Mouse (Mus musculus) thymus, adult 18-20 months (tissue): ENCODE results near the gene Fam217a.
A peak's percentile ranks its signal among the peaks of the same experiment; 100 is the strongest.
"Not testable (repeated sequence)": the region's sequence is repeated elsewhere in the genome, so short reads cannot be mapped to it uniquely, and the experiment has no call there.

Experiments
- DNase-seq, 2 experiments: peaks; one replicate each; pipeline ENCODE4 v3.0.0; 2022; ENCODE audit warnings: mixed read lengths in 2 of 2

The Fam217a gene

DNA sequence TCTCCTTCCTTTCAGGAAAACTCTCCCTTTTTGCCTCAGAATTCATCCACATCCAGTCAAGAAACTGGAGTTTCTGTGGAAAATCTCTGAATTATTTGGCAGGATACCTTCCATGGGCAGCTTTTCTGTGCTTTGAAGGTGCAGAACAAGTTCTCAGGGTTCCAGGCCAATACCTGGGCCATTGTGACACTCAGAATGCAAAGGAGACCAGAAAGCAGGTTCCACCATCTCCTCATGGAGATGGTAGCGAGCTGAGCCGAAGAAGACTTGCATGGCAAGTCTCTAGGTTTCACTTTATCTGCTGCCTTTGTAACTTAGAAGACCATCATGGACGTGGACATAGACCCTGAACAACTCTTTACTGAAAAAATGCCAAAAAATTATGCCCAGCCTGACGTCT is at the start of gene Fam217a, which contains the start of gene 4933417A18Rik:
Gene Fam217a, minus strand, starts transcription at position 101 of the 400 bp plus-strand sequence.
Gene 4933417A18Rik, plus strand, starts transcription at position 200 of the 400 bp plus-strand sequence.
- no peak for DNase-seq

DNA sequence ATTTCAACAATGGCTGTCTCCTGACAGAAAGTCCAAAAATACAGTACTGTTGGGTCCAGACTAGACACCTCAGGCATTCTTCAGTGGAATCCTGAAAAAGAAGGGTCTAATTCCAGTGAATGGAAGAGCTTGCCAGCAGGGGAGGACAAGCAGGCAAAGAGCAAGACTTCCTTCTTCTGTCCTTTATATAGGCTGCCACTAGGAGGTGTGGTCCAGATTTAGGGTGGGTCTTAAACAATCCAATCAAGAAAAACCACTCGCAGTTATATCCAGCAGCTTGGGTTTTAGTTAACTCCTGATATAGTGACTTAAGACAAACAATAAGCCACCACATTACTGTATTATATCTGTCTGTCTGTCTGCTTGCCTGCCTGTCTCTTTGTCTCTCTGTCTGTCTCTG is 49.7 kb upstream of the Fam217a start:
- DNase-seq: no peak

DNA sequence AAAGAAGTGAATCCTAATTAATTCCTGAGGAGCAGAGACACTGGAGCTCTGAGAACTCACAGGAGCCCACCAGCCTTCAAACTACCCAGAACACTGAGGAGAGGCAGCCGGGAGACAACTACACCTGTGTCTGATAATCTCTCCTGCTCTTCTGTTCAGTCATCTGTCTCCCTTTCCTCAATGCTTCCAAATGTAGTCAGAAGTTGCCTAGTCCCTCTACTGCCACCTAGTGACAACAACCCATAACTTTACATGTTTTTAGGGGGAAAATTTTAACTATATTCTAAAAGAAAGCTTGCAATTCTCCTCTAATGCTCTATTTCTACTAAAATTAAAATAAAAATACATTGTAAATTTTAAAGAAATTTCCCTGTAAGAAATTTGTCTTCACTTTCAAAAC is 49.0 kb upstream of the Fam217a start:
- no peak for DNase-seq

DNA sequence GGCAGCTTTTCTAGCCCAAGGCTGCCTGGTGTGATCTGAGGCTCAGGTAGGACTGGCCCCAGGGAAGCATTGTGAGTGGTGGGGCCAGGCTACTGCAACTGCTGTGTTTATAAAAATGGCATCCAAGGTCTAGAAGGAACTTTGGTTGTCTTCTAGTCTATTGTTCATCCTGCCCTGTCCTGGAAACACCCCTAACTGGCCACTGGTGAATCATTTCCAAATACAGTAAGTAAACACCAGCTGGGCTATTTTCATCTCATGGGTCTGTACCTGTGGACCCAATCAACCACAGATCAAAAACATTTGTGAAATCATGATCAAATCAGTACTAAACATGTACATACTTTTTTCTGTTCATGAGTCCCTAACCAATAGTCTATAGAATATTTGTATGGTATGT is 48.3 kb upstream of the Fam217a start:
- not testable (repeated sequence) for DNase-seq

DNA sequence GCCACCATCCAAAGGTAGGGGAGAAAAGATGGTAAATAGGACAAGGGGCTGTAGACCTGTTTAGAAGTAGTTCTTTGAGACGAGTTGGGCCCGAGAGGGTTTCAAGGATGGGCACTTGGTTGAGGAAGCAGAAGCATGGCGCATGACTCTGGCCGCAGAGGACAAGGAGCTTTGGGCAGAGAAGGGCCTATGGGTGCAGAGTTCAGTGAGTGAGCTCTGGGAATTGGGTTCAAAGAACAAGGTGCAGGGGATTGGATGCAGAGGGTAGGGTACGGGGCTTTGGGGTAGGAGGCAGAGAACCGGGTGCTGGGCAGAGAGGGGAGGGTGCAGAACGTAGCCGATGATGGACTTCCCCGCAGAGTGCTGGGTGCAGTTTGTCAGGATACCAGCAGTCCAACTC is 41.5 kb upstream of the Fam217a start:
- DNase-seq: not testable (repeated sequence)

DNA sequence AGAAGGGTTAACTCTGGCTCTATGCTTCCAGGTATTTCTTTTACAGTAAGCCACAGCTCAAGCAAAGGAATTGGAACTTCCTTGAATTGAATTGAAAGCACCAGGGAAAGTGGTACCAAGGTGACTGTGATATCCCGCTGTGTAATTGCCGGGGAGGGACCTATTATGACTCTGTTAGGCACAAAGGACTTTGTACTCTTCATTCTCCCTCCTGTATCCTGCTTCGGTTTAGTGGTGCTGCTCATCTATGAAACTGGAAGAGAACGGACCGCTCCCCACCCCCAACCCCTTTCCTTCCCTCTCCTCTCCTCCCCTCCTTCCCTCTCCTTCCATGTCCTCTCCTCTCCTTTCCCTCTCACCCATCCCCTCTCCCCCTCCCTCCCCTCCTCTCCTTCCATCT is 40.8 kb upstream of the Fam217a start:
- no peak for DNase-seq

DNA sequence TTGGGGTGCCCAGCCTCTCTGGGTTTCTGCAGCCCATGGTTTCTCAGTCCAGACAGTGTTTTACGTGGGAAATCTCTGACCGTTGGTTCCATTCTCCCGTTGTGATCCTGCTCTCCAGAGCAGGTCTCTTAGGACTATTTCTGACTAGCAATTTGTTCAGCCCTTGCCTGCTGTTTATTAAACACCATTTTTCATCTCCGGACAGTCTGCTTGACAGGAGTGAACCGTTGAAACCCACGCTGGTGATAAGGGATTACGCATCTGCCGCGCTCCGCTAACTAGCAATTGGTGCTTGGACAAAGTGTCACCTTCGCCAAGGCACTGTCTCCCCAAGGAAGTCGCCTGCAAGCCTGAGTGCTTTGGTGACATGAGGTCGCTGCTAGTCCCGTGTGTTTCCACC is 40.3 kb upstream of the Fam217a start:
- DNase-seq: no peak

DNA sequence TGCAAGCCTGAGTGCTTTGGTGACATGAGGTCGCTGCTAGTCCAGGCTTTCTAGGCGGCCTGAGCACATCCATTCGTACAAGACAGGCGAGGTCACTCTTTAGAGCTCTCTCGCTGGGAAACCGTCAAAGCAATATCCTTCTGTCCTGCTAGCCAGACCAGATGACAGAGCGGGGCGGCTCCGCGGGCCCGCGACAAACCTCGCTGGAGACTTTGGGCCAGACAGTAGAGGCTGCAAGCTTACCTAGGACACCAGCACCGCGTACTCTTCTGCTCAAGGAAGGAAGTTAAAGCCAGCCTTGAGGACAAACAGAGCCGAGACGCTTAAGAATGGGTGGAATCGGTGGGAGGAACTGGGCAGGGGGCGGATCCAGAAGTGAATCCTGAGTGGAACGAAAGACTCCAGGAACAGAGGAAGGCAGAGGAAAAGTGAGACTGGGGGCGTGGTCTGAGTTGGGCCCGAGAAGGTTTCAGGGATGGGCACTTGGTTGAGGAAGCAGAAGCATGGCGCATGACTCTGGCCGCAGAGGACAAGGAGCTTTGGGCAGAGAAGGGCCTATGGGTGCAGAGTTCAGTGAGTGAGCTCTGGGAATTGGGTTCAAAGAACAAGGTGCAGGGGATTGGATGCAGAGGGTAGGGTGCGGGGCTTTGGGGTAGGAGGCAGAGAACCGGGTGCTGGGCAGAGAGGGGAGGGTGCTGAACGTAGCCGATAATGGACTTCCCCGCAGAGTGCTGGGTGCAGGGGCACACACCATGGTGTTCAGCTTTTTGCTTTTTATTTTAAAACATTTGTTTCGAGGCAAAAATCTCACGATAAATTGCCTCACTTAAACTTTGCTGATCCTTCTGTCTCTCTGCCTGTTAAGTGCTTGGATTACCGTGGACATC is 39.6 kb upstream of the Fam217a start, which contains the start of gene Eci3:
Gene Eci3, minus strand, starts transcription at position 300 of the 887 bp plus-strand sequence.
- no peak for DNase-seq

DNA sequence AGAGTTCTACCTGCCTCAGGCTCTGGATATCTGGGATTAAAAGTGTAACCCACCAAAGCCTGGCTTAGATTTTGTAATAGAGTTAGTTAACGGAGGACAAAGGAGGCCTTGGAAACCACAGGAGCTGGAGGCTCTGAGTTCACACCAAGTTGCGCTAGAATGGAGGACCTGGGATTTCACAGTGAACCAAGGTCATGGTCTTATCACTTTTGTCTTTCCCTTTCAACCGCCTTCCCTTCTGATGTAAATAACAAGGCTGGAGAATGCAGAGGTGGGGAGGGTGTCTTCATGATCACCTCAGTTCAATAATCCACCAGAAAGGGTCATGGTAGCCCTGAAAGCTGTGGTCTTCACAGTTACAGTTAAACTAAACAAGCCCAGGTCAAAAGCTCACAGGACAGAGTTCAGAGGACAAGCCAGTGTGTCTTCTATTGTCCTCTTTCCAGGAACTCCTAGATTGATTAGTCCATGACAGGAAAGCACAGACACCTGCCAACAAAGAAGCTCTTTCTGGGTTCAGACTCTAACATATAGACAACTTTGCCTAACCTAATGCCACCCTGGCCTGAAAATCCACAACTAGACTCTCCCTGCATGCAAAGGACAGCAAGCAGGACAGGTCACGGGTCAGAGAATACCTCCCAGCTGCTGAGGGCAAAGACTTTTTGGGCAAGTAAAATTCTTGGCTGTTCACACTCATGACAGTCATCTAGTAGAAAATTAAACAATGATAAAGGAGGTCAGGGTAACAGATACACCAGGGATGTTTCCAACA is 37.1 kb upstream of the Fam217a start:
- DNase-seq: no peak

DNA sequence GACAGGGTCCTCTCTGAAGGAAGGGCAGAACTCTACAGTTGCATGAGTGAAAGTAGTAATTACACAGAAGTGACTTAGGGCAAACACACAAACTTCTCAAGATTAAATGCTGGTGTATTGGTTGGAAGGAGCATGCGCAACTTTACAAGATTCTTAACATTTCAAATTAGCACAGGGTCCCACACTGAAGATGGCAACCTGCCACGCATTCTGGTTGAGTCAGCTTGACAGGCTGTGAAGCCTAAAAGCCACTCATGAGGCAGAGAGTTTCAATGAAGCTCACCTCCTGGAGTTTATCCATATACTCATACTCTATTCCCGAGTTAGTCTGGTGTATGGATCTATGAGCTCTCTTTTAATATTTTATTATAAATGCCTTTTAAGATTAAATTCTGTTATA is 34.0 kb upstream of the Fam217a start:
- DNase-seq: not testable (repeated sequence)

DNA sequence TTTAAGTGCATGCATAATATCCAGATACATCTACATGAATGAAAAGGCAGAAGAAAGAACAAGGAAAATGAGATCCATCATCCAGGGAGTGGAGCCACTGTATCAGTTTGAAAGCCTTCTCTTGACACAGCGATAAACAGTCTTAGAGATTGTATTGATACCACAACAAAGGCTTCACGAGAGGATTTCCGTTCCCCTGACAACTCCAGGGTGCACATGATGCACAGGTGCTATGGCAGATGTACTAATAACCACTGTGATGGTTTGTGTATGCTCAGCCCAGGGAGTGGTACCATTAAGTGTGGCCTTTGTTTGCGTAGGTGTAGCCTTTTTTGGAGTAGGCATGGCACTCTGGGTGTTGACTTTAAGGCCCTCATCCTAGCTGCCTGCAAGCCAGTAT is 32.8 kb upstream of the Fam217a start:
- DNase-seq: peak; percentile 34 to 58

DNA sequence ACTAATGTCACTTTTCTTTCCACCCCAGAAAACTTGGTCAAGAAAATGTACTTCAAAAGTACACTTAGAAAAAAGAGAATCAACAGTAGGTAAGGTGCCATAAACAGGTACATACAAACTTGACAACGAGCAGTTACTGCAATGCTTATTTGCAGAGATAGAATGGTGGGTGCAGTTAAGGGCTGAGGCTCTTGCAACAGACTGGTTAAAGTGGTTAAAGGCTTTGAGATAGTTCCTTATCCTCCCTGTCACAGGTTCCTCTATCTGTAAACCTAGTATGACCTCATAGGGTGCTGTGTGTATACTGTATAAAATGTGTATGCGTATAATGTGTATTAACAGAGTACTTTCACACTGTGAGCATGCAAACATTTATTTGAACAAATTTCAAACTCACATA is 27.3 kb upstream of the Fam217a start:
- not testable (repeated sequence) for DNase-seq

DNA sequence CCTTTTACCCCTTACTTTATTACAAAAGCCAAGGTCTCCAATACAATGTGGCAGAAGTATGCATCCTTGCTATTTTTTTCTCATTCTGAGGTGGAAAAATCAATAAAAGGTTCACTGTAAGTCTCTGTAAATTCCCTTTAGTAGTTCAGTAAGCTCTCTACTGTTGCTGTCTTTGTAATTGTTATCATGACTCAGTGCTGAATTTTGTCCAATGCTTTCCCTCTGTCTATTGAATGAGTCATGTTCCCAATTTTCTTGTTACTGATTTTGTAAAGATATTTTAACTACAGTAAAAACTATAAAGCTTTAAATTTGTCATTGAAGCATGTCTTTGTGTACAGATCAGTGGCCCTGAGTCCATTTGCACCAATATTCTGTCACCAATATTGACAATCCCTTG is 18.3 kb upstream of the Fam217a start:
- DNase-seq: no peak

DNA sequence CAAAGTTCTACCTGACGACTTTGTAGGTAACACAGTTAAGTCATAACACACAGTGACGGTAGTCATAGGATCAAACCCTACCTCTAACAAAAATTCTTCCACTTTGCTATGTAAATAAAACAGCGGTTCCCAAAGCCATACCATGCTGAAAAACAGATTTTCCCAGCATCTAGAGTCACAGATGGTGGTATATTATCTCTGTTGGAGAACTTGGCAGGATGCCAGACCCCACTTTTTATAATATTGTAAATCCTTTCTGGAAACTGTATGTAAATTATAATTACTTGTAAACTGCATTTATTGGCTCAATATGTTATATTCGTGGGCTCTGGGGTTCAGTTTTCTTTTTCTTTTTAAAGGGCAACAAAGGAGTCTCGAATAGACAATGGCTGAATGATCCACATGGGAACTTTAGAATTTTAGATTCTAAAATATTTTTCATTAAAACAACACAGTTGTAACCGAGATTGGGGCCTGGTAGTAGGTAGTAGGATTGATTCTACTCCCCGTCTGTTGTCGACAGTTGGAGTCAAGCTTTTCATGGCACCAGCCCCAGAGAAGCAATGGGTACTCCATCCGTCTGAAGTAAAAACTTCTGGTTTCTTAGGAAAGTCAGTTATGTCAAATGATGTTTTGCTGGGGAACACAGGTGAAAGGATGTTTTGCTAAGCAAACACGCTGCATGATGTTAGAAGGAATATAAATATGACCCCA is 11.0 kb upstream of the Fam217a start:
- DNase-seq: no peak

DNA sequence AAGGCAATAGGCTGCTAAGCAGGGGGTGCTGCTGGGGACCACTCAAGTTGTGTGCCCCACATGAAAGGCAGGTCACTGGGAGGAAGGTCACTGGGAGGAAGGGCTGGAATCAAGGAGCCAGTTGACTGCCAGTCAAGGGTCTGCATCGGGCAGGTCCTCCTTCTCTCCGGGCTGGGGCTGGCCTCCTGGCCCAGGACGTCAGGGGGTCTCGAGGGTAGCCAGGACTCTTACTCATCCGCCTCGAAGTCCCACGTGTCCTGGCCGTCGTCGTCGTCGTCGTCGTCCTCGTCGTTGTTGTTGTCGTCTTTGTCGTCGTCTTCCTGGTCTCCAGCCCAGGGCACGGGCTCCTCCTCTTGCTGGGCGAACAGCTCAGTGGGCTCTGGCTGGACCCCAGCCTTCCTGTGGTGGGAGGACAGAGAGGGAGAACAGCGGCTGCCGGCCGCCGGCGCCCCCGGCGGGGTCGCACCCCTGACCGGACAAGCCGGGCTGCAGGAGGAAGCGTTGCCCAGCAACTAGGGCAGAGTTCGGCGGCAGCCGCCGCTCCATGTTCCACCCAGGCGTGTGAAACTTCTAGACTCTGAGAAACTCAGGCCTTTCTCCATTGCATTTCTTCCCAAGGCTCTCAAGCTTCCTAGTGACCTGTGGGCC is 7.5 kb downstream of the Fam217a start:
- no peak for DNase-seq

DNA sequence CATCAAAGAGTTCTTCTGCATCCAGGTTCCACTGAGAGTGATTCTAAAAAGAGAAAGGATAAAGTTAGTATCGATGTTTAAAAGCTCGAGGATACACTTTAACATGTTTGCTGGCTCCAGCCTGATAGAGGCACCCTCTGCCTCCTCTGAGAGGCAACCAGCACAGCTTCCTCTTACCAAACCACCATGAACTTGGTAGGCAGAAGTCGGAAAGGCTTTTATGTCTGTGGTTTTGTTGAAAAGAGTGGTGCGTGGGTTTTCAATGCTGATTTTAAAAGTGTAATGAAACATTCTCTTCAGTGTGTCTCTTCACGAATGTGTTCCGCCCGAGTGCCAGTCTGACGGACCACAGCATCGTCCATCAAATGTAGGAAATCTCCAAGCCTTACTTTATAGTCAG is 9.5 kb downstream of the Fam217a start:
- DNase-seq: no peak

DNA sequence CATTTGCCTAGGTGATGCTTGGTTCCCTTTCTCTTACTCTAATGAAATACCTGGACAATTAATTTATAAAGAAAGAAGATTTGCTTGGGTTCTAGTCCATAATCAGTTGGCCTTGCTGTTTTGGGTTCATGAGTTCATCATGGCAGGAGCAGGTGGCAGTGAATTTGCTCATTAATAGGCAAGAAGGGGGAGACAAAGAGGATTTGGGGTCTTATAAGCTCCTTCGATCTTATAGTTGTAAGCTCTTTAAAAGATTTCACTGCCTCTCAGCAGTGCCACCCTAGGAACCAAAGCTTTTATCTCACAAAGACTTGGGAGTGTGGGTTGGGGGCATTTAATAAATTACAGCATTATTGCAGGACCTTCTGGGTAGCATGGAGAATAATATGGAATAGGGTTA is 31.2 kb downstream of the Fam217a start:
- DNase-seq: no peak

DNA sequence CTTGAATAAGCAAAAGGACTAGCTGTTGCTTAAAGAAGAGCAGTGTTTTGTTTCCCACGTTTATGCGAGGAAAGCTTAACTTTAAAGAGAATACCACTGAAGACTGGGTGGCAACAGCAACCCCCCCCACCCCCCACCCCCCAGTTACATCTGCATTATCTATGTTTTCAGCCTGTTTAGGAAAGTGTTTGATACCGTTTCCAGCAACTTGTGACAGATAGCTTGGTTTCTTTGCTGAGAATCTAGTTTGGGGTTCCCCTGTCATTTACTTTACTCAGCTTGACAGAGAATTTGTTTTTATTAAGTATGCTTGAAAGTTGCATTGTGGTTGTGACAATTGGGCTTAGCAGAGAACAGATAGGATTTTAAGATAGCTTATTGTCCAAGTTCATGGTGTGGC is 47.6 kb downstream of the Fam217a start:
- no peak for DNase-seq

DNA sequence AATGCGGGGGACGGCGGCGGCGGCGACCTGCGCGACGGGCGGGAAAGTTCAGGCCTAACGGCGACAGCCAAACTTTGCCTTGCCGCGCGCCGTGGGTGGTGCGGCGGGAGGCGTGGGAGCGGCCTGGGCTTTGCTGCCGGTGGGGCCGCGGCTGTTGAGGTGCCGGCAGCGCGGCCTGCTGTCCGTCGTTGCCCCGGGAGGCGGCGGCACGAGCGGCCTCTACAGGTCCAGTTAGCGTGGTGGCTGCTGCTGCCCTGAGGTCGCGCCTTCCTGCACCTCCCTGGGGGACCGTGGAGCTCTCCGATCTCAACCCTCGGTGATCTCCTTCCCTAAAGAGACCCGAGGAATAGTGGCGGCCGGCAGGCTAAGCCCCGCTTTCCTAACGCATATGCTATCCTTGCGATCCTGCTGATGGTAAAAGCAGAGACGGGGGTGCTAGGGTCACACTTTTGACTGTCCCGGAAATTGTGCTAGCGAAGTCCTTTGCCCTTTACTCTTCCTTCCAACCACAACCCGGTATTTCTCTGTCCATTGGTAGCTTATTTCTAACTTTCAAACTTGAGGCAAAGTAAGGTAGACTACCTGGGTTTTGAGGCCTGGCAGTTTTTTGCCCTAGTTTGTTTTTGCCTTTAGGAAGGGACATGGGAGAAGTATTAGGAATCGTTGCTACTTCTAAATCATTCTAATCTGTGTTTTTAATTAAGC is 48.2 kb downstream of the Fam217a start:
- DNase-seq: no peak

DNA sequence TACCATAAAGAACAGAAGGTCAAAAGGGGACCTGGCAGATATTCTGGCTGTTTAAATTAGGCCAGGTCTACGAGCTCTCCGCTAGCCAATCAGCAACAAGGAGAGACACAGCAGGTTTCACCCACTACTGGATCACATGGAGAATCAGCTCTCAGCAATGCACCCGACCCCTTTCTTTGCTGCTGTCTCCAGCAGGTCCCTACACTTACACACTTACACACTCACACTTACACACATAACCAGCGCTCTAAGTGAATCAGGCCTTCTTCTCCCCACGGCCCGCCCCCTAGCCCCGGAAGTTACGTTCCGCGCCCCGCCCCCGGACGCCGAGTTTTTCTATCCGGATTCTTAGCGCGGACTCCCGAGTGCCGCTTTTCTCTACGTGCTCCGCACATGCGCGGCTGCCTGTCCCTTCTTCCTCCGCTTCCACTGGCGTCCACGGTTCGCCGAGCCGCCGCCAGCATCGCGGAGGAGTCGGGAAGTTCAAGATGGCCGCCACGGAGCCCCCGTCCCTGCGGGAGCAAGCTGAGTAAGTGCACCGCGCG is 48.9 kb downstream of the Fam217a start, which contains the start of gene Prpf4b:
Gene Prpf4b, plus strand, starts transcription at position 137 of the 545 bp plus-strand sequence.
- peak; percentile 87 to 88 for DNase-seq

DNA sequence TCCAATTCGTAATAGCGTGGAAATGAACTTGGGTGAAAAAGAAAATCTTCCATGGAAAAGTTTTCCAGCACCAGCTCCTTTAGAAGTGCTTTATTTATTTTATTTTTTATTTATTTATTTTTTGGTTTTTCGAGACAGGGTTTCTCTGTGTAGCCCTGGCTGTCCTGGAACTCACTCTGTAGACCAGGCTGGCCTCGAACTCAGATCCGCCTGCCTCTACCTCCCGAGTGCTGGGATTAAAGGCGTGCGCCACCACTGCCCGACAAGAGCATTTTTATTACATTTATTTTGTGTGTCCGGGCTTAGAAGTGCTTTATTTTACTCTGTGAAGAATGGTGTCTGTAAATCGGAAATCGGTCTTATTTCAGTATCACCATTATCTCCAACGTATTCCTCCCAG is 49.4 kb downstream of the Fam217a start:
- peak in 1 of 2 experiments; percentile 24 for DNase-seq
